Mouse (Mus musculus) retina, embryonic 14.5 days (tissue): ENCODE measurements around the gene Tuba1b.
A peak's percentile ranks its signal among the peaks of the same experiment; 100 is the strongest.

ENCODE experiments used
- DNase-seq: peaks from one replicate; pipeline ENCODE4 v3.0.0-alpha.2; 2015; ENCODE audit warnings: low spot score

Gene Tuba1b

DNA sequence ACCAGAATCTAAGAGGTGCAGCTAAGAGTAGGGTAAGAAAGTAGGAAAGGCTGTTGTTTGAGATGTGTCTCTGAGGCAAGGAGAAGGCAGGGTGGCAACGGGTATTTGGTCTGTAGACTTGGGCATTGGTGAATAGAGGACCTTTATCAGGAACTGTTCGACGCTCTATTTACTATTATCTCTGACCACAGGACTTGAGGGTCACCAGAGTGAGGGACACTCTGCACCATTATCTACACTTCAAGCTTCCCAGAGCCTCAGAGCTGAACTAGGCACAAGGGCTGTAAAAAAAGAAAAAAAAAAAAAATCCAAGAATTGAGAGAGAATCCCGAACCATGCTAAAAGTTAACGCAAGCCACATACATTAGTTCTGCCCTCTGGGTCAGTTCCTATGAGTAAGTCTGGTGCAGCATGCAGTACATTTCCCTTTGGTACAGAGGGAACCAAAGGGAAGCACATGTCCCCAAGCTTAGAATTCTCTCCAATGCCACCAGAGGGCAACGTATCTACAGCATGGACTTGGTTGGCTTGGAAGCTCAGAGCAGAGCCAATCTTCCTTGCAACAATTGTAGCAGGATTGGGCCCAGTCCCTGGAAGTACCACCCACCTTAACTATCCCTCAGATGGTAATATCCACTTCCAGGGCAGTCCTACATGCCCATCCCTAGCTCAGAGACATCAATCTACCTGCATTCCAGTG lies 42.3 kb downstream of the Tuba1b start:
- peak; percentile 88 for DNase-seq

DNA sequence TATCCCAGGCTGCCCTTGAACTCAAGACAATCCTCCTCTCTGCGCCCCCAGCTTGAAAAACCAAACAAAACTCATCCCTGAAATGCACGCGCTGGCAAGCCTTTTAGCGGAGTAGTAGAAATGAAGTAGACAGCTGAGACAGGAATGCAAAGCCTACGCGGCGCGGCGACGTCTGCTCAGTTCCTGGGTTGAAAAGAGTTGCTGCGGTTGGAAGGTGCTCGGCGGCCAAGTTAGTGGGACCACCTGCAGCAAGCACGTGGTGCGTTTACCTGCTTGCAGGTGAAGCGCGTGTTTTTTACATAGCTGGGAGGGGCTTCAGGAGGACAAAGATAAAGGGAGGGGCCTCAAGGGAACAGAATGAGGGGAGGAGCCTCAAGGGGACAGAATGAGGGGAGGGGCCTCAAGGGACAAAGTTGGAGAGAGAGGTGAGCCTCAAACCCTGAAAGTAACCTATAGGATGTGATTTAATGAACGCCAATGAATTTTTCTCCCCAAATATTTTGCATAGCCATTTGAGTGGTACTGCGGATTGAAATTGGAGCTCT lies 43.1 kb downstream of the Tuba1b start:
- no peak for DNase-seq

DNA sequence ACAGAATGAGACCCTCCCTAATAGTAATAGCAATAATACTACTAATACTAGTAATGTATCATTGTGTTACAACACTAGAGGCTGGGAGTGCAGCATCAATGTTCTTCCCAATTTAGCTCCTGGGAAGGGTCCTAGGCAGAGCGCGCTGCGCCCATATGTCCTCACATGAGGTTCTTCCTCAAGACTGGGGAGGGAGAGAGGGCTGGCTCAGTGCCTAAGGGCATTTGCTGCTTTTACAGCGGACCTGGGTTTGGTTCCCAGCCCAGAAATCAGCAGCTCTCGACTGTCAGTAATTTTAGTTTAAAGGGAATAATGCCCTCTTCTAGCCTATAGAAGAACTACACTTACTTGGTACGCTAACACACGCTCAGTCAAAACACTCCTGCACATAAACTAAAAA lies 46.8 kb downstream of the Tuba1b start:
- no peak for DNase-seq

DNA sequence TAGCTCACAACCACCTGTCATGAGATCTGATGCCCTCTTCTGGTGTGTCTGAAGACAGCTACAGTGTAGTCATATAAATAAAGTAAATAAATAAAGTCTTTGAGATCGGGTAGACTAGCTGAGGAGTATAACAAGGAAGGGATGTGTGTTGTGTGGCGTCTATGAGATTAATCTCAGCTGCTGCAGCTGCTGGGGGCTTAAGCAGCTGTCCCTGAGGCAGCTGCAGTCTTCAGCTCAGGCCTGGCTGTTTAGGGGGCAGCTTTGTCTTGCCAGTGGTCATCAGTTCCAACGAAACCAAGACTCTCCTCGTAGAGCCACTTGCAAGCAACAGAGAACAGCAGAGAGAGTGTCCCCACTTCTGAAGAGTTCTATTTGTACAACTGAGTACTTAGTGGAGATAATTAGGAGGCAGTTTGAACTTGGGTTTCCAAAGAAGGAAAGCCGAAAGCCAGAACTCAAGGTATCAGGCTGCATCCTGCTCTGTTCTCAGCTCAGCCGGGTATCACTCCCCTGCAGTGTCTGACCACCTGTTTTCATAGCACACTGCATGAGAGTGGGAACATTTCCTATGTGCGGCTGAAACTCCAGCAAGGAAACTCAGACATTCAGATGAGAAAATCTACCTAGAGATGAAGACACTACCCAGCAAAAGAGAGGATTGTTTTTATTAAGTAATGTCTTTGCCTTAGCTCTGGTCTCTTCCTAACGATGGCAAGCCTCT lies 47.5 kb downstream of the Tuba1b start:
- no peak for DNase-seq

DNA sequence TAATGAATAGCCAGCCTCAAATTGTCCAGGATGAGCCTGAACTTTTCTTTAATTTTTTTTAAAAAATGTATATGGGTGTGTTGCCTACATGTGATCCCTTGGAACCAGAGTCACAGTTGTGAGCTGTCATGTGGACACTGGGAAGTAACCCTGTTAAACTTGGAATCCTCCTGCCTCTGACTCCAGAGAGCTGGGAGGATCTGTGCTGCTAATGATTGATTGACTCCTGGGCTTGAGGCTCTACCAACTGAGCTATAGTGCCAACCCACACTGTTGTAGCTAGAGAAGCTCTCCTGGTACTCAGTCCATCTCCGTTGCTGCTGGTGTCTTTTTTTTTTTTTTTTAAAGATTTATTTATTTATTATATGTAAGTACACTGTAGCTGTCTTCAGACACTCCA lies 50.3 kb downstream of the Tuba1b start:
- no peak for DNase-seq

DNA sequence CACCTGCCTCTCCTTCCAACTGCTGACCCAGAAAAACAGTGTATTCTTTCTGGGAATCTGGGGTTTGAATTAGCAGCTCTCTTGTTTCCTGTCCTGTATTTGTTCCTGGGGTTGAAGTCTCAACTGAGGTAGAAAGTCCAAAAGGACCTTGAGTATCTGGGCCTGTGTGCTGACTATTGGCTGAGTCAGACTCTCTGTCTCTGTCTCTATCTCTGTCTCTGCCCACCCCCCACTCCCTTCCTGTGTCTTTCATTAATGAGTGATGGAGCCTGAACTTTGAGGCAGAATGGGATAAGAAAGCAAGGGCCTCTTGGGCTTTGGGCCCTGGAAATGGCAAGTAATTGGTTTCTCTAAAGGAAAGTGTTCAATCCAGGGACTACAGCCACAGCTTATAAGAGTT lies 50.7 kb downstream of the Tuba1b start:
- no peak for DNase-seq

DNA sequence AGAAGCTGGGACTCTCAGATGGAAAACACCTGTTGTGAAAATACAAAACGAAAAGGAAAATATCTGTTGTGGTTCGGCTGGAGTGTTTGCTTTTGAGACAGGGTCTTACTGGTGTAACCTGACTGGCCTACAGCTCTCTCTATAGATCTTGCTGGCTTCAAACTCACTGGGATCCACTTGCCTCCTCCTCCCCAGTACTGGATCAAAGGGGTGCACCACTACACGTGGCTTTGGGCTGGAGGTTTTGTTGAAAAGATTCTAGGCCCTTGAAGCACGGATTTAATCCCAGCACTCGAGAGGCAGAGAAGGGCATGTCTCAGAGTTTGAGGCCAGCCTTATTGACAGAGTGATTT lies 52.7 kb downstream of the Tuba1b start:
- DNase-seq: no peak
